Mouse (Mus musculus): ENCODE data around the gene Sugp2. TPM values are rescaled to one million over a fixed set of nuclear protein-coding genes. Genes with fewer than 3 reads are reported as not detected.

Sugp2 gene
- polyA plus RNA-seq, 1 experiment from 2014 or later = 24.4 TPM

DNA sequence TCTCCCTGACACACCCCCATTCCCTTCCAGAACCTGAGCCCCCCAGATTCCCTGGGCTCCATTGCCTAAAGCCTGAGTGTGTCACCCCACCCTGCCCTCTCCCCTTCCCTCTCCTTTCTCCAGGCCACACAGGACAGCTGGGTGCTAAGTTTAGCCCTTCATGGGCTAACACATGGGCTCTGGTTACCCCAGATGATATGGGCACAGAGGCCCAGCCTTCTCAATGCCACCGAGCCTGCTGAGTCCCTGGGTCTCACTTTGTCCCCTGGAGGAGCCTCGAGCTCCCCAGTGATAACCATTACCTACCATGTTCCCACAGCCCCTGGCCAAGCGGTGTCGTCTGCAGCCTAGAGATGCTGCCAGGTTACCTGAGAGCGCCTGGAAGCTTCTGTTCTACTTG is 83.8 kb downstream of the Sugp2 start:
- ATAC-seq = no peak
- peaks cover 22% of the 10 kb centered on the region for H3K4me1 ChIP-seq
- 60% methylated on average over 5 of the region's 5 CpGs for WGBS (ENCODE audit: insufficient replicate concordance)

GRCm38 (mm10) chr8:70323716-70324115 is 89.7 kb downstream of the Sugp2 start:
- no peak overlapping the region for H3K4me3 ChIP-seq
- no peak overlapping the region for H3K4me2 ChIP-seq
- 78% methylated on average over 3 of the region's 3 CpGs for WGBS (ENCODE audit: insufficient replicate concordance)
- H3K27ac ChIP-seq = no peak overlapping the region
- no peaks in the 10 kb centered on the region for H3K9me3 ChIP-seq (replicated peaks)
- H3K36me3 ChIP-seq = no peaks in the 10 kb centered on the region
- peaks cover 22% of the 10 kb centered on the region for H3K4me1 ChIP-seq
- no peak for ATAC-seq
- H3K27me3 ChIP-seq (replicated peaks) = peaks cover 15% of the 10 kb centered on the region
- H3K9ac ChIP-seq = no peak overlapping the region

More for the DNA sequence above, 83.8 kb downstream of the Sugp2 start:
- H3K4me3 ChIP-seq = no peak overlapping the region
- H3K4me2 ChIP-seq = no peak overlapping the region
- no peak overlapping the region for H3K9ac ChIP-seq
- peaks cover 51% of the 10 kb centered on the region for H3K27me3 ChIP-seq (replicated peaks)
- peaks cover 10% of the 10 kb centered on the region for H3K36me3 ChIP-seq
- H3K9me3 ChIP-seq (replicated peaks) = no peaks in the 10 kb centered on the region
- H3K27ac ChIP-seq = no peak overlapping the region

GRCm38 (mm10) chr8:70327512-70327911 is 93.5 kb downstream of the Sugp2 start:
- no peaks in the 10 kb centered on the region for H3K9me3 ChIP-seq (replicated peaks)
- peaks cover 21% of the 10 kb centered on the region for H3K36me3 ChIP-seq
- peak overlapping the region; percentile 19 for H3K4me2 ChIP-seq
- H3K9ac ChIP-seq = peak overlapping the region; percentile 40
- H3K27me3 ChIP-seq (replicated peaks) = peaks cover 23% of the 10 kb centered on the region
- peaks cover 57% of the 10 kb centered on the region for H3K4me1 ChIP-seq
- WGBS (ENCODE audit: insufficient replicate concordance) = 60% methylated on average over 6 of the region's 6 CpGs
- H3K27ac ChIP-seq = peak overlapping the region; percentile 92
- ATAC-seq = peak; percentile 81
- no peak overlapping the region for H3K4me3 ChIP-seq

- no peak for ATAC-seq
- Histone ChIP-seq H3K9ac (no peak within 1 kb of the TSS; the same call in 1 of the 2 replicates), H3K4me2 (peak within 1 kb of the TSS; percentile 43), H3K27me3 (replicated peaks) (peaks cover 18% of the 10 kb centered on the region), H3K4me3 (peak within 1 kb of the TSS; percentile 1; the same call in 1 of the 2 replicates), H3K36me3 (peaks cover 39% of the 10 kb centered on the region), H3K9me3 (replicated peaks) (no peaks in the 10 kb centered on the region), H3K4me1 (peaks cover 58% of the 10 kb centered on the region), H3K27ac (peak within 1 kb of the TSS; percentile 92)
- WGBS (ENCODE audit: insufficient replicate concordance) = 42% methylated on average over 14 of the region's 14 CpGs
Observed at GRCm38 (mm10) chr8:70329124-70329834, 95.3 kb downstream of the Sugp2 start, which contains the start of gene Gdf1. Gdf1 (plus strand) TSS chr8:70329817.

Other genes starting within 250 kb of the Sugp2 start
- 60.2 and 62.6 TPM in 2 replicates for gene Gatad2a, start 237.8 kb upstream of the Sugp2 start, polyA plus RNA-seq (2016; fragmentation: Nextera tagmentation; extraction: Ambion mirVana)
- gene Mau2, start 191.5 kb upstream of the Sugp2 start, polyA plus RNA-seq (2016; fragmentation: Nextera tagmentation; extraction: Ambion mirVana) = 35.4 and 36.2 TPM in 2 replicates
- gene Sugp1, start 191.4 kb upstream of the Sugp2 start, polyA plus RNA-seq (2016; fragmentation: Nextera tagmentation; extraction: Ambion mirVana) = 25.1 and 26.2 TPM in 2 replicates
- 0.68 and 0.74 TPM in 2 replicates for gene Tm6sf2, start 161.3 kb upstream of the Sugp2 start, polyA plus RNA-seq (2016; fragmentation: Nextera tagmentation; extraction: Ambion mirVana)
- 0.12 and 0.26 TPM in 2 replicates for gene Hapln4, start 150.8 kb upstream of the Sugp2 start, polyA plus RNA-seq (2016; fragmentation: Nextera tagmentation; extraction: Ambion mirVana)
- not detected in 2 replicates for gene Ncan, start 113.4 kb upstream of the Sugp2 start, polyA plus RNA-seq (2016; fragmentation: Nextera tagmentation; extraction: Ambion mirVana)
- 30.9 and 33.0 TPM in 2 replicates for gene Nr2c2ap, start 102.9 kb upstream of the Sugp2 start, polyA plus RNA-seq (2016; fragmentation: Nextera tagmentation; extraction: Ambion mirVana)
- gene Rfxank, start 95.1 kb upstream of the Sugp2 start, polyA plus RNA-seq (2016; fragmentation: Nextera tagmentation; extraction: Ambion mirVana) = 9.6 and 9.8 TPM in 2 replicates
- 25.1 and 28.8 TPM in 2 replicates for gene Borcs8, start 94.7 kb upstream of the Sugp2 start, polyA plus RNA-seq (2016; fragmentation: Nextera tagmentation; extraction: Ambion mirVana)
- gene Mef2b, start 94.5 kb upstream of the Sugp2 start, polyA plus RNA-seq (2016; fragmentation: Nextera tagmentation; extraction: Ambion mirVana) = 0.23 and 0.36 TPM in 2 replicates
- gene Tmem161a, start 61.9 kb upstream of the Sugp2 start, polyA plus RNA-seq (2016; fragmentation: Nextera tagmentation; extraction: Ambion mirVana) = 37.7 and 39.4 TPM in 2 replicates
- 6.6 and 8.5 TPM in 2 replicates for gene Slc25a42, start 21.9 kb upstream of the Sugp2 start, polyA plus RNA-seq (2016; fragmentation: Nextera tagmentation; extraction: Ambion mirVana)
- 23.9 and 24.8 TPM in 2 replicates for gene Armc6, start 240 bp downstream of the Sugp2 start, polyA plus RNA-seq (2016; fragmentation: Nextera tagmentation; extraction: Ambion mirVana)
- 19.6 and 21.4 TPM in 2 replicates for gene Homer3, start 48.6 kb downstream of the Sugp2 start, polyA plus RNA-seq (2016; fragmentation: Nextera tagmentation; extraction: Ambion mirVana)
- gene Ddx49, start 68.3 kb downstream of the Sugp2 start, polyA plus RNA-seq (2016; fragmentation: Nextera tagmentation; extraction: Ambion mirVana) = 37.0 and 40.0 TPM in 2 replicates
- gene Cope, start 68.3 kb downstream of the Sugp2 start, polyA plus RNA-seq (2016; fragmentation: Nextera tagmentation; extraction: Ambion mirVana) = 205 and 212 TPM in 2 replicates
- gene Cers1, start 81.5 kb downstream of the Sugp2 start, polyA plus RNA-seq (2016; fragmentation: Nextera tagmentation; extraction: Ambion mirVana) = 0.45 and 0.63 TPM in 2 replicates
- gene Gdf1, start 95.6 kb downstream of the Sugp2 start, polyA plus RNA-seq (2016; fragmentation: Nextera tagmentation; extraction: Ambion mirVana) = 1.0 and 1.5 TPM in 2 replicates
- 30.4 and 30.5 TPM in 2 replicates for gene Upf1, start 119.1 kb downstream of the Sugp2 start, polyA plus RNA-seq (2016; fragmentation: Nextera tagmentation; extraction: Ambion mirVana)
- gene Comp, start 139.3 kb downstream of the Sugp2 start, polyA plus RNA-seq (2016; fragmentation: Nextera tagmentation; extraction: Ambion mirVana) = 0.27 and 0.63 TPM in 2 replicates
- 6.6 and 6.9 TPM in 2 replicates for gene Crtc1, start 205.4 kb downstream of the Sugp2 start, polyA plus RNA-seq (2016; fragmentation: Nextera tagmentation; extraction: Ambion mirVana)
- 9.4 and 9.5 TPM in 2 replicates for gene Klhl26, start 242.7 kb downstream of the Sugp2 start, polyA plus RNA-seq (2016; fragmentation: Nextera tagmentation; extraction: Ambion mirVana)